Mouse (Mus musculus): ENCODE data around the gene Nat10. TPM values are rescaled to one million over a fixed set of nuclear protein-coding genes. Genes with fewer than 3 reads are reported as not detected.

The Nat10 gene
- polyA plus RNA-seq, 1 experiment from 2014 or later = 19.3 TPM

GRCm38 (mm10) chr2:103730999-103731398 is 30.1 kb downstream of the Nat10 start:
- no peaks in the 10 kb centered on the region for H3K4me1 ChIP-seq (ENCODE audit: control insufficient read depth, insufficient read depth, low read depth, low read length)
- H3K9ac ChIP-seq (ENCODE audit: low read depth, low read length) = no peak overlapping the region
- no peak overlapping the region for H3K4me3 ChIP-seq (ENCODE audit: low read length)
- H3K36me3 ChIP-seq (ENCODE audit: control insufficient read depth, insufficient read depth, low read length) = peaks cover 20% of the 10 kb centered on the region
- WGBS = 73% methylated on average over 8 of the region's 8 CpGs
- no peak overlapping the region for H3K27ac ChIP-seq (ENCODE audit: low read depth, low read length)
- ATAC-seq = peak; percentile 60
- no peaks in the 10 kb centered on the region for H3K9me3 ChIP-seq (ENCODE audit: control insufficient read depth, low read length)
- no peaks in the 10 kb centered on the region for H3K27me3 ChIP-seq (replicated peaks; ENCODE audit: control insufficient read depth, insufficient read depth, low read length)
- no peak overlapping the region for H3K4me2 ChIP-seq (ENCODE audit: low read length)

GRCm38 (mm10) chr2:103728027-103728540 is 33.0 kb downstream of the Nat10 start:
- Histone ChIP-seq H3K9me3 (ENCODE audit: control insufficient read depth, low read length) (no peaks in the 10 kb centered on the region), H3K4me1 (ENCODE audit: control insufficient read depth, insufficient read depth, low read depth, low read length) (no peaks in the 10 kb centered on the region), H3K4me3 (ENCODE audit: low read length) (no peak overlapping the region), H3K4me2 (ENCODE audit: low read length) (no peak overlapping the region), H3K36me3 (ENCODE audit: control insufficient read depth, insufficient read depth, low read length) (peaks cover 16% of the 10 kb centered on the region), H3K27me3 (replicated peaks; ENCODE audit: control insufficient read depth, insufficient read depth, low read length) (no peaks in the 10 kb centered on the region), H3K9ac (ENCODE audit: low read depth, low read length) (no peak overlapping the region), H3K27ac (ENCODE audit: low read depth, low read length) (no peak overlapping the region)
- no peak for ATAC-seq
- 86% methylated on average over 12 of the region's 12 CpGs for WGBS

GRCm38 (mm10) chr2:103724521-103724920 is 36.5 kb downstream of the Nat10 start:
- 93% methylated on average over 2 of the region's 2 CpGs for WGBS
- no peak overlapping the region for H3K9ac ChIP-seq (ENCODE audit: low read depth, low read length)
- H3K36me3 ChIP-seq (ENCODE audit: control insufficient read depth, insufficient read depth, low read length) = peaks cover 21% of the 10 kb centered on the region
- H3K27ac ChIP-seq (ENCODE audit: low read depth, low read length) = no peak overlapping the region
- H3K4me3 ChIP-seq (ENCODE audit: low read length) = no peak overlapping the region
- H3K4me1 ChIP-seq (ENCODE audit: control insufficient read depth, insufficient read depth, low read depth, low read length) = no peaks in the 10 kb centered on the region
- no peaks in the 10 kb centered on the region for H3K9me3 ChIP-seq (ENCODE audit: control insufficient read depth, low read length)
- ATAC-seq = no peak
- no peak overlapping the region for H3K4me2 ChIP-seq (ENCODE audit: low read length)
- H3K27me3 ChIP-seq (replicated peaks; ENCODE audit: control insufficient read depth, insufficient read depth, low read length) = no peaks in the 10 kb centered on the region

- no peaks in the 10 kb centered on the region for H3K9me3 ChIP-seq (ENCODE audit: control insufficient read depth, low read length)
- 92% methylated on average over 7 of the region's 7 CpGs for WGBS
- H3K27ac ChIP-seq (ENCODE audit: low read depth, low read length) = no peak overlapping the region
- no peak overlapping the region for H3K4me2 ChIP-seq (ENCODE audit: low read length)
- H3K4me3 ChIP-seq (ENCODE audit: low read length) = no peak overlapping the region
- H3K27me3 ChIP-seq (replicated peaks; ENCODE audit: control insufficient read depth, insufficient read depth, low read length) = no peaks in the 10 kb centered on the region
- no peaks in the 10 kb centered on the region for H3K4me1 ChIP-seq (ENCODE audit: control insufficient read depth, insufficient read depth, low read depth, low read length)
- ATAC-seq = 0 out of 2 replicates have a peak, but pooled peaks have one; percentile 32
- no peak overlapping the region for H3K9ac ChIP-seq (ENCODE audit: low read depth, low read length)
- H3K36me3 ChIP-seq (ENCODE audit: control insufficient read depth, insufficient read depth, low read length) = peaks cover 12% of the 10 kb centered on the region
Measured at GRCm38 (mm10) chr2:103719292-103719646, 41.8 kb downstream of the Nat10 start.

- no peak overlapping the region for H3K27ac ChIP-seq (ENCODE audit: low read depth, low read length)
- no peaks in the 10 kb centered on the region for H3K27me3 ChIP-seq (replicated peaks; ENCODE audit: control insufficient read depth, insufficient read depth, low read length)
- H3K4me1 ChIP-seq (ENCODE audit: control insufficient read depth, insufficient read depth, low read depth, low read length) = no peaks in the 10 kb centered on the region
- no peak overlapping the region for H3K4me2 ChIP-seq (ENCODE audit: low read length)
- no peak overlapping the region for H3K9ac ChIP-seq (ENCODE audit: low read depth, low read length)
- ATAC-seq = peak; percentile 85
- no peaks in the 10 kb centered on the region for H3K9me3 ChIP-seq (ENCODE audit: control insufficient read depth, low read length)
- no peak overlapping the region for H3K4me3 ChIP-seq (ENCODE audit: low read length)
- H3K36me3 ChIP-seq (ENCODE audit: control insufficient read depth, insufficient read depth, low read length) = peaks cover 10% of the 10 kb centered on the region
- 60% methylated on average over 8 of the region's 8 CpGs for WGBS
Measured at GRCm38 (mm10) chr2:103718594-103719291, 42.3 kb downstream of the Nat10 start.

- no peaks in the 10 kb centered on the region; the same call in 1 of the 2 replicates for H3K36me3 ChIP-seq (ENCODE audit: control insufficient read depth, insufficient read depth, low read length)
Measured at GRCm38 (mm10) chr2:103714412-103714811, 46.7 kb downstream of the Nat10 start.

GRCm38 (mm10) chr2:103713831-103714230 is 47.2 kb downstream of the Nat10 start:
- Histone ChIP-seq H3K27me3 (replicated peaks; ENCODE audit: control insufficient read depth, insufficient read depth, low read length) (no peaks in the 10 kb centered on the region), H3K9me3 (ENCODE audit: control insufficient read depth, low read length) (no peaks in the 10 kb centered on the region), H3K4me2 (ENCODE audit: low read length) (no peak overlapping the region), H3K27ac (ENCODE audit: low read depth, low read length) (no peak overlapping the region), H3K36me3 (ENCODE audit: control insufficient read depth, insufficient read depth, low read length) (no peaks in the 10 kb centered on the region; the same call in 1 of the 2 replicates), H3K9ac (ENCODE audit: low read depth, low read length) (no peak overlapping the region), H3K4me1 (ENCODE audit: control insufficient read depth, insufficient read depth, low read depth, low read length) (no peaks in the 10 kb centered on the region), H3K4me3 (ENCODE audit: low read length) (no peak overlapping the region)
- no peak for ATAC-seq
- 93% methylated on average over 7 of the region's 7 CpGs for WGBS

More at GRCm38 (mm10) chr2:103714412-103714811, 46.7 kb downstream of the Nat10 start:
- 59% methylated on average over 4 of the region's 4 CpGs for WGBS
- no peak for ATAC-seq
- no peaks in the 10 kb centered on the region for H3K27me3 ChIP-seq (replicated peaks; ENCODE audit: control insufficient read depth, insufficient read depth, low read length)
- no peaks in the 10 kb centered on the region for H3K9me3 ChIP-seq (ENCODE audit: control insufficient read depth, low read length)
- H3K9ac ChIP-seq (ENCODE audit: low read depth, low read length) = no peak overlapping the region
- no peaks in the 10 kb centered on the region for H3K4me1 ChIP-seq (ENCODE audit: control insufficient read depth, insufficient read depth, low read depth, low read length)
- no peak overlapping the region for H3K4me3 ChIP-seq (ENCODE audit: low read length)
- no peak overlapping the region for H3K27ac ChIP-seq (ENCODE audit: low read depth, low read length)
- H3K4me2 ChIP-seq (ENCODE audit: low read length) = no peak overlapping the region

- Histone ChIP-seq H3K9me3 (ENCODE audit: control insufficient read depth, low read length) (no peaks in the 10 kb centered on the region), H3K4me1 (ENCODE audit: control insufficient read depth, insufficient read depth, low read depth, low read length) (peaks cover 8% of the 10 kb centered on the region), H3K27me3 (replicated peaks; ENCODE audit: control insufficient read depth, insufficient read depth, low read length) (no peaks in the 10 kb centered on the region), H3K9ac (ENCODE audit: low read depth, low read length) (no peak overlapping the region), H3K4me3 (ENCODE audit: low read length) (no peak overlapping the region), H3K27ac (ENCODE audit: low read depth, low read length) (no peak overlapping the region), H3K4me2 (ENCODE audit: low read length) (no peak overlapping the region), H3K36me3 (ENCODE audit: control insufficient read depth, insufficient read depth, low read length) (no peaks in the 10 kb centered on the region; the same call in 1 of the 2 replicates)
- WGBS = 85% methylated on average over 7 of the region's 7 CpGs
- ATAC-seq = no peak
Measured at GRCm38 (mm10) chr2:103710849-103711248, 50.2 kb downstream of the Nat10 start.

- Histone ChIP-seq H3K27ac (ENCODE audit: low read depth, low read length) (no peak overlapping the region), H3K4me1 (ENCODE audit: control insufficient read depth, insufficient read depth, low read depth, low read length) (peaks cover 12% of the 10 kb centered on the region), H3K4me3 (ENCODE audit: low read length) (no peak overlapping the region), H3K27me3 (replicated peaks; ENCODE audit: control insufficient read depth, insufficient read depth, low read length) (no peaks in the 10 kb centered on the region), H3K9me3 (ENCODE audit: control insufficient read depth, low read length) (no peaks in the 10 kb centered on the region), H3K36me3 (ENCODE audit: control insufficient read depth, insufficient read depth, low read length) (no peaks in the 10 kb centered on the region; the same call in 1 of the 2 replicates), H3K4me2 (ENCODE audit: low read length) (no peak overlapping the region), H3K9ac (ENCODE audit: low read depth, low read length) (no peak overlapping the region)
- 74% methylated on average over 6 of the region's 6 CpGs for WGBS
- no peak for ATAC-seq
Measured at GRCm38 (mm10) chr2:103707056-103707776, 53.9 kb downstream of the Nat10 start.

Measured in hindbrain, embryonic 16.5 days (tissue).